Mouse (Mus musculus): ENCODE data around the gene Vps13d.

Vps13d gene

GRCm38 (mm10) chr4:145079324-145079723 lies 115.5 kb downstream of the Vps13d start:
- DNase-seq (ENCODE audit: low spot score in 2 of 2) = no peak

- no peak for DNase-seq (ENCODE audit: low spot score in 2 of 2)
Observed at GRCm38 (mm10) chr4:145074276-145074675, 120.5 kb downstream of the Vps13d start.

GRCm38 (mm10) chr4:145073728-145074127 lies 121.1 kb downstream of the Vps13d start:
- DNase-seq (ENCODE audit: low spot score in 2 of 2) = no peak

GRCm38 (mm10) chr4:145071942-145072341 lies 122.9 kb downstream of the Vps13d start:
- DNase-seq (ENCODE audit: low spot score in 2 of 2) = no peak

- DNase-seq (ENCODE audit: low spot score in 2 of 2) = no peak
Observed at GRCm38 (mm10) chr4:145067019-145067680, 127.7 kb downstream of the Vps13d start.

- DNase-seq (ENCODE audit: low spot score in 2 of 2) = no peak
Observed at GRCm38 (mm10) chr4:145066336-145067018, 128.3 kb downstream of the Vps13d start.

- no peak for DNase-seq (ENCODE audit: low spot score in 2 of 2)
Observed at GRCm38 (mm10) chr4:145058749-145059442, 135.9 kb downstream of the Vps13d start.

- DNase-seq (ENCODE audit: low spot score in 2 of 2) = no peak
Observed at GRCm38 (mm10) chr4:145056346-145056745, 138.5 kb downstream of the Vps13d start.

- DNase-seq (ENCODE audit: low spot score in 2 of 2) = no peak
Observed at GRCm38 (mm10) chr4:145055792-145056191, 139.0 kb downstream of the Vps13d start.

- DNase-seq (ENCODE audit: low spot score in 2 of 2) = no peak
Observed at GRCm38 (mm10) chr4:145054369-145054768, 140.4 kb downstream of the Vps13d start.

- no peak for DNase-seq (ENCODE audit: low spot score in 2 of 2)
Observed at GRCm38 (mm10) chr4:145052697-145053096, 142.1 kb downstream of the Vps13d start.

- DNase-seq (ENCODE audit: low spot score in 2 of 2) = no peak
Observed at GRCm38 (mm10) chr4:145052282-145052681, 142.5 kb downstream of the Vps13d start.

- DNase-seq (ENCODE audit: low spot score in 2 of 2) = no peak
Observed at GRCm38 (mm10) chr4:145051209-145051969, 143.4 kb downstream of the Vps13d start.

GRCm38 (mm10) chr4:145050518-145051208 lies 144.1 kb downstream of the Vps13d start:
- DNase-seq (ENCODE audit: low spot score in 2 of 2) = peak in 1 of 2 experiments; percentile 12

GRCm38 (mm10) chr4:145047964-145048363 lies 146.8 kb downstream of the Vps13d start:
- DNase-seq (ENCODE audit: low spot score in 2 of 2) = no peak

GRCm38 (mm10) chr4:145046032-145046401 lies 148.8 kb downstream of the Vps13d start:
- no peak for DNase-seq (ENCODE audit: low spot score in 2 of 2)

- DNase-seq (ENCODE audit: low spot score in 2 of 2) = no peak
Observed at GRCm38 (mm10) chr4:145045312-145046031, 149.3 kb downstream of the Vps13d start.

- no peak for DNase-seq (ENCODE audit: low spot score in 2 of 2)
Observed at GRCm38 (mm10) chr4:145041223-145041870, 153.5 kb downstream of the Vps13d start.

GRCm38 (mm10) chr4:145037631-145038416 lies 157.0 kb downstream of the Vps13d start:
- DNase-seq (ENCODE audit: low spot score in 2 of 2) = no peak
